Mouse (Mus musculus): Measurements from ENCODE around the gene Fam168a.

- TF ChIP-seq CTCF (IDR thresholded peaks at IDR 0.05; ENCODE audit: borderline replicate concordance, insufficient read depth, low read depth, low read length) (no peak), POLR2A (IDR thresholded peaks at IDR 0.05; ENCODE audit: borderline replicate concordance, insufficient read depth, low read length) (no peak)
Observed at GRCm38 (mm10) chr7:100844385-100845025, 138.1 kb downstream of the Fam168a start.

Data from cerebellum, adult 2 months (tissue).